Mouse (Mus musculus) 3134 (cell line): ENCODE results near the gene Eya4.
A peak's percentile ranks its signal among the peaks of the same experiment; 100 is the strongest.

ENCODE experiments used
- DNase-seq: peaks from one replicate; pipeline ENCODE4 v3.0.0-alpha.2; 2011; ENCODE audit warnings: low spot score; ENCODE audit not compliant: insufficient read length; ENCODE audit errors: extremely low read depth

The Eya4 gene

DNA sequence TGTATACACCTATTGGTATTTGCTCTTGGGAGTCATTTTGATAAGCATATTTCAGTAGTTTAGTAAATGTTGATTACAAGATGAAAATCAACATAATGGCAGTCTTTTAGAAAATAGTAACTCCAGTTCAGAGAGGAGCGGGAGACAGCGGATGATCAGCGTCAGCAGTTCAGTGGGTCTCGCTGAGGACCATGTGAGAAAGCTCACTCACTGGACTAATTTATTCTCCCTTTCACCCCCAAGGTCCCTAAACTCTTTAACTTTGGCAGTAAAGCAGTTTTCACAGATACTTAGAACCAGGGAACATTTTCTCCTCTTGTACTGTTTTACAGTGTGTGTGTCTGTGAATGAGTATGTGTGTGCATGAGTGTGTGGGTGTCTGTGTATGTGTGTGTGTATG lies 115.2 kb downstream of the Eya4 start:
- DNase-seq = no peak

DNA sequence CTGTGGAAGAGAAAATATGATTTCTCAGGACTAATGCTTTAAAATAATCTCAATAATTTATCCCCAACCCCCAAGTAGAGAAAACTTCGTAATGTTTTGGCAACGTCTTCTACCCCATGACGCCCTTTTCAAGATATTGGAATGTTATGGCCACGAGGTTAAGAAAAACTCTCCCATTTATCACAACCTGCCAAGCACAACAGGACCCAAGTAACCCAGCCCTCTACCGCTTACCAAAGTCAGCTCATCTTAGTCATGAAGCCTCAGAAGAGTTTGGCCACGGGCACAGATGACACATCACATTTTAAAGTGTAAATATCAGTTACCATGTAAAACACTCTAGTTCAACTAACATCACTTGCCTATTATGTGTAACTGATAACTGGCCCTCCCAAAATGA lies 117.2 kb downstream of the Eya4 start:
- peak; percentile 19 for DNase-seq

DNA sequence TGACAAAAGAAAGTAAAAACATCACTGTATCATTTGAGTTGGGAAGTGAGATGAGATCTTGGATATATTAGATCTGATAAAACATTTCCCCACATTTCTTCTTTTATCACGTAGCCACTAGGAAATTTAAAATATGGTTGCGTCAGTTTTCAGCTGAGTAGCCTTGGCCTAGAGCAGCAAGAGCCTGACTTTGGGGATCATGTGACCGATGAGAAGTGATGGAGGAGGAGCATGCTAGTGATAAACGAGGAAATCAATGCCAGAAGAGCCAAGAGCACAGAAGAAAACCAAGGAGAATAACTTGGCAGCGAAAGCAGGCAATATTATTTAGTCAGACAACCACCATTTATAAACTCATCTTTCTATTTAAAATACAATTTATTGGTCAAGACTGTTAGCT lies 119.7 kb downstream of the Eya4 start:
- DNase-seq = no peak

DNA sequence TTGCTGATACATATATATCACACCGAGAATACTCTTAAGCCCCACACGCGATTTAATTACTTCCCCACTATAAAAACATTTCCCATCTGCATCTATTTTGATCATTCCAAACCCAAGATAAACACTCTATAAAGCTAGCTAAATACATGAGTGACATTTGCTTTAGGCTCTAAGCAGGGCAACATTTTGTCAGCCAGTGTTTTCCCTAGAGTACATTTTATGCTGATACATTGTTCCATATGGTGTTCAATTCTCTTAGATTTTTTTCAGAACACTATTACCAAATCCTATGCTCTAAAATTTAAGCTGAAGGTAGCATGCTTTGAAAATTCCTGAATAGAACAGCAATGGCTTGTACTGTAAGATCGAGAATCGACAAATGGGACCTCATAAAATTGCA lies 127.2 kb downstream of the Eya4 start:
- no peak for DNase-seq

DNA sequence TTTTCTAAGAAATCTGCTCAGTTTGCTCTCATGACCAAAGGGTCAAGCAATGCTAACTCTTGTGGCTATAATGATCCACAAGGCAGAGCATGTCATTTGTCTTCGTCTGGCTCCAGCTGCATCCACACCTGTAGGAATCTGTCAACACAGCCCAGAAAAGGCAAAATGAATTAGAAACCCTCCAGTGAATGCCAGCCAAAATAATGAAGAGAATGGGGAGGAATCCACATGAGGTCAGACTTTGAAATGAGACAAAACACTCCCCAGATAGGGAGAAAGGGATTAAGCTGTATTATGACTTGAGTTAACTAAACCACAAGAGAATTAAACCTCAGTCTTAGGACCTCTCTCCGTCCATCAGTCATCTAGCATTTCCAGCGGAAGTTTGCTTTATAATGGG lies 130.2 kb downstream of the Eya4 start:
- DNase-seq = no peak

DNA sequence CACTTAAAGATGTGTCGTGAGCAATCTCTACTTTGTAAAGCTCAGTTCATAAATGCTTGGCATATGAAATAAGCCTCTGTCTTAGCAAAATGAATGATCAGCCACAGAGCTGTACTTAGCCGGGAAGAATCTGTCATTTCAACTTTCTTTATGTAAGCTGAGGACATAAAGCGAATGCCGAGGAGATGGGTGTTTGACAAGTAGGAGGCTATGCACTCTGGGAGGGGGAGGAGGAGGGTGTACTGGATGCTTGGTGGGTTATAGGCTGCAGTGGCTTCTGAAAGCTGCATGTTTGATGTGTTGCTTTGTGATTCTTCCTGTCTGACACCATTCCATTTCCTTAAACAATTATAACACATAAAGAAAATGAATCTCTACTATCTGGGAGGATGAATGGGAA lies 133.8 kb downstream of the Eya4 start:
- DNase-seq = no peak

DNA sequence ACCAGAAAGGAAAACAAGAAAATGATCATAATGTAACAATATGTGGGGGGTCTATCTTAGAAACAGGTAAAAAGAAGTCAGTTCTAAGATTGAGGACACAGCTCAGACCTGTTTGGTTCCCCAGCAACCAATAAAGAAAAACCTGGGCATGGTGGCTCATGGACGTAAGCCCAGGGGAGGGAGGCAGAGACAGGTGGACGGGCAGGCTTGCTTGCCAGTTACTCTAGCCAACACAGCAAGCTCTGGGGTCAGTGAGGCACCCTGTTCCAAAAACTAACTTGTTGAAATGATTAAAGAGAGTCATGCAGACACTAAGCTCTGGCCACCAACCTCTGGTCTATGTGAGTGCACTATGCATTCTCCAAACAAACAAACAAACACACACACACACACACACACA lies 139.2 kb downstream of the Eya4 start:
- DNase-seq = no peak

DNA sequence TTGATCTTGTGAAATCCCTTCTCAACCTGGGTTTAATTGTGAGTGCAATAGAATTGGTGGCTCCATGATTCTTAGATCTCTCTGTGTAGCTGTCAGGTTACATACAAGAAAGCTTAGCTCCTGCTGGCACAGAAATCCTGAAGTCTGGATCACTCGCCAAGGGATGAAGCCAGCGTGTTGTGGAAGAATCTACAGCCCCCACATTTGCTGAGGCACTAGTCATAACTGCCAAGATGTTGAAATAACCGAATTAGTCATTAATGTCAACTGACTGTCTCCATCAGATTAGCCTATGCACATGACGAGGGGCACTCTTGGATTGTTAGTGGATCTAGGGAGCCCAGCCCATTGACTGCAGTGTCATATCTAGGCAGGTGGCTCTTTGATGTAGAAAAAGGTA lies 146.7 kb downstream of the Eya4 start:
- peak; percentile 11 for DNase-seq

DNA sequence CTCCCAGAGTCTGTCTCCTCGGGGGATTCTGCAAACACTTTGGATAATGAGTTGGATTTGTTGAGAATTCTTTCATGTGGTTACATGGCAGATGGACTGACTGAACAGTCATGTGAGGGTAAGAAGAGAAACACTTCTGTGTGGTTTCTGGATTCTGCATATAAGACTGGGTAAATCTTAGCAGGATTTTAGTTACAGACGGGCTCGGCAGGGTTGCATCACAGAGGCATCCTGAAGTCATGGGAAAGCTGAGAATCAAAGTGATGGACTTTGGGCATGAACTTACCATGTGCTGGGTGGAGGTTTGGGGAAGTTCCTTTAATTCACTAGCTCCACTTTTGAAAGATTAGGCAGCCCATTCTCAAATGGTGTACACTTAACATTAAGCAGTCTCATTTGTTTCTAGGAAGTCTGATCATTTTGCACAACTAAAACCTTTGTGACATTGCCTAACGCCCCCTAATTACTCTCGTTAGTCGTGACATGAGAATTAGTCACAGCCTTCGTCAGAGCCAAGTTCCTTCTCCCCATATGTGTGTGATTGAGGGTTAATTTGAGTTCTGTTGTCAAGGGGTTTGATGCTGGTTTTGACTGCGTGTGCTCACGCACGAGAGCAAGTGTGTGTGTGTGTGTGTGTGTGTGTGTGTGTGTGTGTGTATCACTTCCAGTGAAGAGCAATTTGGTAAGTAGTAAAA lies 147.3 kb downstream of the Eya4 start:
- no peak for DNase-seq

DNA sequence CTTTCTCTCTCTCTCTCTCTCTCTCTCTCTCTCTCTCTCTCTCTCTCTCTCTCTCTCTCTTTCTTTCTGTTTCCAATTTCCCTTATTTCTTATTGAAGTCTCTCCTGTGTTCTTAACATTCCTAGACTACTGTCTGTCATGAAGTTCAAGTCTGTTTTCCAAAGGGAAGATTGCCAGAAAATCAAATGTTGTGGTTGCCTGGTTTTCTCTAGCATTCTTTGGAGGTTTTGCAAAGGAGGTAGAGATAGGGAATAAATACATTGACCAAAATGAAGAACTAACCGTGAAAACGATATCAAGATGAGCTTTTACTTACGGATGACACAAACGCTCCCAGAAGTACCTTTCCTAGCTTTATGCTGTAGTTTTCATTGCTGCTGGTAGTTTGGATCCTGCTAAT lies 148.0 kb downstream of the Eya4 start:
- DNase-seq = no peak

DNA sequence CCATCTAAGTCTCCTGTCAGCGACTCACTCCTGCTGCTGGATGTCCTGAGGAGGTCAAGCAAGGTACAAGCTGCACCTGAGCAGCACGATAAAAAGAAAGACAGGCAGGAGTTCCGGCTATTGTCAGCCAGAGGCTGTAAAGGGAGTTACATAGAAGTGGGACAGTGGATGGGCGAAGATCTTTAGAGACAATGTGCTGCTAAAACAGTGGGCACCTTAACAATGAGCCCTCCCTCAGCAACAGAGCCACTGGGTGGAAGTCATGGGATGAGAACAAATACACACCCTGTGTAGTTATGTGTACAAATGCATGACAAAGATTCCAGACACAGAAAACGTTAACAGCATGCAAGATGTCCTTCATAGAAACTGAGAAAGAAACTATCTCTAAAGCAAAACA lies 152.3 kb downstream of the Eya4 start:
- DNase-seq = no peak

DNA sequence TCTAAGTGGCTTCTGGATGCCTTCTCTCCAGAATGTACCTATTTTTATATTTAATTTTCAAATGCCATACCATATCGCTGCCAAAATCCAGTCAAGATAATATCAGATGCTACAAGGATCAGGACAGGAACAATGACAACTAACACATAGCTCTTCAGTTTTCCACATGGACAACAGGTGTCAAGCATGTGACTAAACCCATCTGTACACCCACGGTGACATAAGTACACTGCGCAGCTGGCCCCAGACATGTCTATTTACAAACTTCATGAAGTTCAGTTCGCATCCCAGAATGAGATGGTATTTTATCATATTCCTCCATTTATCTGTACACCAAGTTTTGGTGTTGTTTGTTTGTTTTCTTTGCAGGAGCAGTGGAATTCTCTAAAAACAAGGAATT lies 154.2 kb downstream of the Eya4 start:
- no peak for DNase-seq

DNA sequence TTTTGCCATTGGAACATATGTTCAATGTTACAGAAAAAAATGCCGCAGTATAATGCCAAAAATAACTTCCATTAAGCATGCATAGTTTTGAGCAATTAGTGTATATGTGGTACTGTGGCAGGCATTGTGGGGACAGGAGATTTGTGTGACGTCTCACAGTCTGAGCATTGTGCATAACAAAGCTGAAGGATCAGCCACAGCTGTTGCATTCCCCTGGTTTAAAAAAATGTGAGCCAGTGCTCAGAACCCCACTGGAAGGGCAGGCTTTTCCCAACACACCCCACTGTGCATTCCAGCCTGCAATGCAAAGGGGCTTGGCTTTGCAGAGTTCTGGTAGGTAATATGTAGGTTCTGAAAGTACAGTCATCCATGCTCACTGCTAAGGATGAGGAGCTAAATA lies 155.2 kb downstream of the Eya4 start:
- no peak for DNase-seq

DNA sequence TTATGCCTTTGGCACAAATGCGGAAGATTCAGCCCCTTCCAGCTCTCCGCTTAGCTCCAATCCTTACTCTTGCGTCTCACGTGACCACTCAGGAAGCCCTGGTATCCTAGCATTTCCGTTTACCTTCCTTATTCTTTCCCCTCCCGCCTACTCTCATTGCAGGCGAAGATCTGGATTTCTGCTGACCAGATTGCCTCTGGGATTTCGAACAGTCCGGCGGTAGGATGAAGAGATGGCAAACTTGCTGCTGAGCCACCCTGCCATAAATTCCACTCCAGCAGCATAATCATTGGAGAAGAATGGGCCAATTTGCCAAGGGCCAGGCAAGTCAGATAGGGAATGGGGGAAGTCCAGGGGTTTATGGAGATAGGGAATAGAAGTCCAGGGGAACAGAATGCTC lies 160.8 kb downstream of the Eya4 start:
- DNase-seq = no peak

DNA sequence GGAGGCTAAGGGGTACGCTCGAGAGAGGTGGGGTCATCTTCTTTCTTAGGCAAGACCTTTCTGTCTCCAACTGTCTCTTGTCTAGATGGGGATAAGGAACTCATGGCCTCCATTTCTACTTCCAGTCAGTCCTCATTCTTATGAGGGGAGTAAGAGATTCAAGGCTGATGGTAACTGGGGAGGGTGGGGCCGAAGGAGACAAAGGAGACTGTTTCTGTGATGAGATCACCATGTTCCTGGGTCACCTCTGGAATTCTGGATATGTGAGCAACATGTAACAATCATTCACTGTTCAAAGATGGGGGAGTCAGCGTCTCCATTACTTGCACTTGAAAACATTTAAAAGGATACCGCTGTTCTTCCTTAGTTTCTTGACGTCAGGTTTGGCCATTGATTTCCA lies 165.2 kb downstream of the Eya4 start:
- no peak for DNase-seq

DNA sequence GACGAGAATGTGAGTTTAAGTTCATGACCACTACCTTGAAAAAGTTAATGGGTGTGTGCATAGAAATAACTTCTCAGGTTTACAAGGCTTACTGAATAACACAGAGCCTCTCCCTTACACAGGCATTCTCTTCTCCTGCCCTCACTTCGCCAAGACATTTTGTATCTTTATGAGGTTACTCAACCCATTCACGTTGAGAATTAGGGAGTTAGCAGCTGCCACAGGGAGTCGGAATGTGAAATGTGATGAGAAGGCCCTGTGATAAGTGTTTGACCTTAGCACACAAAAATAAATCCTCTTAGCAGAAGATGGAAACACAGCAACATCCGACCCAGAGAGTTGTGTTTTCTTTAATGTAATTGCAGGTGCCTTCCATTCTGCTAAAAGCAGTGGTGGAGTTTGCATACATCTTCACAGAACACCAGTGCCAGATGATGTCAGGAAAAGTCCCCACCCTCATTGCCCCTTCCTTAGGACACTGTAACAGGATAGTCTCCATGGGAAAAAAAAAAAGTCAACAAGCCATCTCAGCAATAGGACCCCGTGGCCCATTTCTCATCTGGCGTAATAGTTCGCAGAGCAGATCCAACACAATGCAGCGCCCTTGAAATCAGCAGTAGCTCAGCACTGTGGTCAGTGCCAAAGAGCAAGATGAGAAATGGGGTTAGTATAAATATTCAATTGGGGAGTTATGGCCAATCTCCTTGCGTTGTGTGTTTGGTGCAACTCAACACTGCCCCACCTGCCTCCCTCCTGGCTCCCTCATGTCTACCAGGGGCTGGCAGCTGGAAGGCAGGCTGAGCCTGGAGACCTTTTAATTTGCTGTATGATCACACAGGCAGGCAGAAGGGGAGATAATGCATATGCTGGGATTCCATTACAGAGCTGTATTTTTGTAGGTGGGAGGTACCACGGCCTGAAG lies 168.8 kb downstream of the Eya4 start:
- no peak for DNase-seq

DNA sequence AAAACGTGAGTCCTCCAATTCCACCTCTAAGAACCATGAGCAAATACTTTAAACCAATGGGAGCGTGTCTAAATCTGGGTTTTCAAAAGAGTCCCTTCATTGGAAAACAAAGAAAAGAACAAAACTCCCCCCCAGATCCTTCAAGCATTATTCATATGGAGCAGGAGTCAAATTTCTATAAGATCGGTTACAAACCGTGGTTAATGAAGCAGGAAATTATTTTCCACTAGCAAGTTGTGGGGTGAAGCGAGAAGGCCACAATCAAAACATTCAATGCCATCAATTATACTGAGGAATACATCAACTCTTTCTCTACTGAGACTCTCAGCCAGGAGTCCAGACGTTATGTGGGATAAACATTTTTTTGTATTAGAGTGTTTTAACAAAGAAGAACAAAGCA lies 171.3 kb downstream of the Eya4 start:
- no peak for DNase-seq

DNA sequence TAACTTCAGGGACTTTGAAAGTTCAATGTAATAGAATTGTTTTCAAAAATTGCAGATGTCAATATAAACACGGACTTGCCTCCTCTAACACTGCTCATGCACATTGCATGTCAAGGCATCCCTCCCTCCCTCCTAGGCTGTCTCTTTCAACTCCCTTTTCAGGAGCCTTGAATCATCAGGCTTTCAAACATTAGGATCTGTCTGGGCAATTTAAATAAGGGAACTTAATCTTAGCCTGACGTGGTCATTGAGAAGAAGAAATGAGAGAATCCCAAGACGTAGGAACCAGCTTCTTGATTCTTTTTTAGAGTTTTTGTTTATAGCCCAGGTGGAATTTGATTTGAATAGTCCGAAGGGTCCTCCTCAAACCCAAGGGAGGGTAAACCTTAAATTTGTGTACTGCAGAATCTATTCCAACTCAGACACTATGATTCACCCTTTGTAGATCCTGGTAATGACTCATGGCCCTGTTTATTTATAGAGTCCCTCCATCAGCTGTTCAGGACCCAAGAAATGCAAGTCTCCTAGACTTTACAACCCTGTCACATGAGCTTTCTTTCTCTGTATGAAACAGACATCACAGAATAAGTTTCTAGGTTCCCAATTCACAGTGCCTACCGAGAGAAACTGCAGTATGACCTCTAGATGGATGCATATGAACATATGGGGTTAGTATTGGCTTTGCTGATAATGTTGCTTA lies 173.1 kb downstream of the Eya4 start:
- DNase-seq = peak; percentile 16

DNA sequence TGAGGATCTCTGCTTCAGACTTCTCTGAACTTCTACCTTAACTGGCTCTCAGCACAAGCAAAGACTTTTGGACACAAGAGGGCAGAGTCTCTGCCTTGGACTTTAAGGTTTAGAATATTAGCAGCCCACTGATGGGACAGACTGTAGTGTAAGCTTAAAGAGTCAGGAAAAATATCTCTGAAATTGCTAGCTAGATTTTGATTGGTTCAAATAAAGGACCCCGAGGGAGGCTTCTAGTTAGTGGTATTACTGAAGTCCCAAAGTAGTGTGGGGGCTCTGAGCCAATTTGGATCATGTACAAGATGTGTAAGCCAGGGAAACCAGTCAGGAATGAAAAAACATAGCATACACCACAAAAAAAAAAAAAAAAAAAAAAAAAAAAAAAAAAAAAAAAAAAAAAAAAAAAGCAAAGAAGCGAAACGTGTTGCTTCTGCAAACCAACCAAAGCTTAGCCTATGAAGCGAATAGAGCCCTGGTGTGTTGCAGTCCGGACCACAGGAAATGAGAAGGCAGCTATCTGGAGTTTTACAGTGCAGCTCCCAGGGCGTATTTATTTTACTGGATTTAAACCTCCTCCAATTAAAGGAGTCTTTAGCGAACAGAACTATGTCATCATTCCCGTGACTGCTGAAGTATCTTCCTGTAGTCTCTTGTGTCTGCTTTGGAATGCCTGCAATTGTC lies 173.8 kb downstream of the Eya4 start:
- DNase-seq = no peak

DNA sequence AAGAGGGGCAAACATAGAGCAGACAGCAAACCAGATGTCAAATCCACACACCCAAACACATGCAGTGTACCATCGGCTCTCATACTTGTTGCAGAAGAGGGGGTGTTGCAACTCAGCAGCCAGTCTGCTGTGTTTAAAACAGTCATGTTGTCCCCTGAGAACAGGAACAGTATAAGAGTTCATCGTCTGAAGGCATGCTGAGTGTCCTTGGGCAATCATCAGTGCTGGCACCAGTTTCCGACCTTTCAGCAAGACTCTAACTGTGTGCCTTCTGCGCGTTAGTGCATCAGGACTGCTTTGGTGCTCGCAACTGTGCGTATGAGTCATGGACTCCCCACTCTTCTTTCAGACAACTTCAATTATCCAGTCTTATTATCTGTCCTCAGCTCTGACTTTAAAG lies 179.0 kb downstream of the Eya4 start:
- no peak for DNase-seq

DNA sequence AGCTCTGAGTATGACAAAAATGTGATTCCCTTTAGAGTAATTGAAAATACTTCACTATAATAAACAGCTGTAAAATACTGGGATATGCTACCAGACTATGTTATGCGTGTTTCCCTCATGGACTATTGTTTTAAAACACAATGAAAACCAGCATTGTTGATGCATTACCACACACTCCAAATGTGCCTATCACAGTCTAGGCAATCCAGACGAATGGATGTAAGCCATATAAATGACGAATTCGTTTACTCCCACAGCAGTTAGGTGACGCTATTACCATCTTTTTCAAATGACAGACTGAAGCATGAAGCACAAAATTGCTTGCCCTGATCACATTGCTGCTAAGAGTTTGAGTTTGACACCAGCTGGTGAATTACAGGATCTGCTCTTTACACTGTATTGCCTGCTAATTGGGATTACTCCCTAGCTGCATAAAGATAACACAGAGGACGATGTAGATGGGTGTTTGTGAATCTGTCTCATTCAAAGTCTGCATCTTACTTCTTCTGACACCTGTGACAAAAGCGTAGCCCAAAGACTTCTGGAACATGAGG lies 185.4 kb downstream of the Eya4 start:
- DNase-seq = no peak
